Mouse (Mus musculus) stomach, embryonic 16.5 days (tissue): Measurements from ENCODE around the gene Chd3. TPM values are rescaled to one million over a fixed set of nuclear protein-coding genes. Genes with fewer than 3 reads are reported as not detected.

ENCODE experiments used
- ATAC-seq: fragments of 200-750 bp; cut with Nextera tagmentation; 2 replicates; pipeline ENCODE4 v1.8.0; 2017; ENCODE audit warnings: moderate number of reproducible peaks, moderate TSS enrichment; ENCODE audit not compliant: insufficient read depth, low FRiP score
- H3K27ac ChIP-seq: fragments of 300-500 bp; sonication (generic); 2 replicates; pipeline ENCODE4 v1.5.1; 2014; ENCODE audit warnings: low read length
- H3K27me3 ChIP-seq: fragments of 300-500 bp; sonication (generic); 2 replicates; pipeline ENCODE4 v1.6.1; 2014; ENCODE audit warnings: low read length, control low read depth, mixed read lengths; ENCODE audit not compliant: control insufficient read depth, insufficient read depth
- H3K36me3 ChIP-seq: fragments of 300-500 bp; sonication (generic); 2 replicates; pipeline ENCODE4 v1.6.1; 2014; ENCODE audit warnings: low read length; ENCODE audit not compliant: control insufficient read depth, insufficient read depth
- H3K4me1 ChIP-seq: fragments of 300-500 bp; sonication (generic); 2 replicates; pipeline ENCODE4 v1.6.1; 2014; ENCODE audit warnings: low read length, control low read depth, mixed read lengths; ENCODE audit not compliant: control insufficient read depth, insufficient read depth
- H3K4me2 ChIP-seq: fragments of 300-500 bp; sonication (generic); 2 replicates; pipeline ENCODE4 v1.6.1; 2014; ENCODE audit warnings: low read depth, low read length, mixed read lengths
- H3K4me3 ChIP-seq: fragments of 300-500 bp; sonication (generic); replicated peaks from 2 replicates; pipeline ENCODE4 v1.5.1; 2014; ENCODE audit warnings: mild to moderate bottlenecking, low read length
- H3K9ac ChIP-seq: fragments of 300-500 bp; sonication (generic); 2 replicates; pipeline ENCODE4 v1.6.1; 2014; ENCODE audit warnings: low read length
- H3K9me3 ChIP-seq: fragments of 300-500 bp; sonication (generic); replicated peaks from 2 replicates; pipeline ENCODE4 v1.6.1; 2016; ENCODE audit warnings: low read length, control low read depth; ENCODE audit not compliant: control insufficient read depth
- WGBS: fragments of 180-500 bp; shearing (Covaris S2); extraction: QIAGEN DNeasy Blood & Tissue Kit; methylation state at CpG from one replicate; pipeline ENCODE4 v1.1.7; 2014; 5-methylcytosine and 5-hydroxymethylcytosine counted together
- polyA plus RNA-seq: library from polyadenylated mRNA; unstranded; fragments of >200 nt; fragmentation: Nextera tagmentation; extraction: Ambion mirVana; gene quantifications from 2 replicates; pipeline ENCODE4 v1.2.1, GENCODE M21; 2015

Gene Chd3
- polyA plus RNA-seq, 1 experiment from 2014 or later: 55.4 TPM

GRCm38 (mm10) chr11:69369990-69370816 lies 997 bp upstream of the Chd3 start:
- peak overlapping the region; percentile 100 for H3K27ac ChIP-seq
- H3K27me3 ChIP-seq: no peaks in the 10 kb centered on the region
- H3K9ac ChIP-seq: peak overlapping the region; percentile 99; the same call in 1 of the 2 replicates
- no peak for ATAC-seq
- peak overlapping the region; percentile 95 for H3K4me2 ChIP-seq
- peak overlapping the region; percentile 85 for H3K4me3 ChIP-seq
- H3K9me3 ChIP-seq: no peaks in the 10 kb centered on the region
- H3K4me1 ChIP-seq: peaks cover 43% of the 10 kb centered on the region
- no peaks in the 10 kb centered on the region for H3K36me3 ChIP-seq
- WGBS: 13% methylated on average over 2 of the region's 2 CpGs

GRCm38 (mm10) chr11:69368356-69369214 lies 621 bp downstream of the Chd3 start:
- under 1% methylated on average over 80 of the region's 106 CpGs for WGBS
- peak overlapping the region; percentile 95 for H3K4me2 ChIP-seq
- no peaks in the 10 kb centered on the region for H3K27me3 ChIP-seq
- H3K4me1 ChIP-seq: peaks cover 58% of the 10 kb centered on the region
- H3K36me3 ChIP-seq: no peaks in the 10 kb centered on the region
- peak overlapping the region; percentile 99 for H3K9ac ChIP-seq
- H3K27ac ChIP-seq: peak overlapping the region; percentile 100
- ATAC-seq: no peak
- H3K4me3 ChIP-seq: peak overlapping the region; percentile 85
- no peaks in the 10 kb centered on the region for H3K9me3 ChIP-seq

- under 1% methylated on average over 22 of the region's 22 CpGs for WGBS
- Histone ChIP-seq H3K4me1 (peaks cover 52% of the 10 kb centered on the region), H3K27me3 (no peaks in the 10 kb centered on the region), H3K27ac (peak overlapping the region; percentile 100), H3K4me2 (peak overlapping the region; percentile 95), H3K36me3 (peaks cover 5% of the 10 kb centered on the region; the same call in 1 of the 2 replicates), H3K4me3 (peak overlapping the region; percentile 85), H3K9me3 (no peaks in the 10 kb centered on the region), H3K9ac (peak overlapping the region; percentile 99)
- no peak for ATAC-seq
Measured at GRCm38 (mm10) chr11:69367616-69368355, 1.4 kb downstream of the Chd3 start.

- H3K4me2 ChIP-seq: peak overlapping the region; percentile 95
- ATAC-seq: no peak
- no peaks in the 10 kb centered on the region for H3K9me3 ChIP-seq
- peak overlapping the region; percentile 85 for H3K4me3 ChIP-seq
- H3K27me3 ChIP-seq: no peaks in the 10 kb centered on the region
- WGBS: under 1% methylated on average over 22 of the region's 22 CpGs
- peak overlapping the region; percentile 100 for H3K27ac ChIP-seq
- peaks cover 44% of the 10 kb centered on the region for H3K4me1 ChIP-seq
- H3K36me3 ChIP-seq: peaks cover 9% of the 10 kb centered on the region; the same call in 1 of the 2 replicates
- peak overlapping the region; percentile 99 for H3K9ac ChIP-seq
Measured at GRCm38 (mm10) chr11:69366855-69367615, 2.2 kb downstream of the Chd3 start.

GRCm38 (mm10) chr11:69366157-69366854 lies 2.9 kb downstream of the Chd3 start:
- Histone ChIP-seq H3K4me3 (peak overlapping the region; percentile 85), H3K27me3 (no peaks in the 10 kb centered on the region), H3K4me2 (peak overlapping the region; percentile 95), H3K9ac (peak overlapping the region; percentile 84), H3K4me1 (peaks cover 37% of the 10 kb centered on the region), H3K9me3 (no peaks in the 10 kb centered on the region), H3K27ac (peak overlapping the region; percentile 100), H3K36me3 (peaks cover 14% of the 10 kb centered on the region; the same call in 1 of the 2 replicates)
- WGBS: under 1% methylated on average over 26 of the region's 26 CpGs
- peak; percentile 87 for ATAC-seq

- H3K9me3 ChIP-seq: no peaks in the 10 kb centered on the region
- H3K27ac ChIP-seq: peak overlapping the region; percentile 100
- H3K27me3 ChIP-seq: no peaks in the 10 kb centered on the region
- 16% methylated on average over 6 of the region's 6 CpGs for WGBS
- H3K9ac ChIP-seq: peak overlapping the region; percentile 84
- peak; percentile 28; the same call in 1 of the 2 replicates for ATAC-seq
- H3K4me1 ChIP-seq: peaks cover 31% of the 10 kb centered on the region
- H3K36me3 ChIP-seq: peaks cover 19% of the 10 kb centered on the region; the same call in 1 of the 2 replicates
- peak overlapping the region; percentile 85 for H3K4me3 ChIP-seq
- H3K4me2 ChIP-seq: peak overlapping the region; percentile 95
Measured at GRCm38 (mm10) chr11:69365722-69366121, 3.5 kb downstream of the Chd3 start.

- H3K4me3 ChIP-seq: peak overlapping the region; percentile 85
- peak overlapping the region; percentile 84 for H3K9ac ChIP-seq
- 6% methylated on average over 6 of the region's 6 CpGs for WGBS
Measured at GRCm38 (mm10) chr11:69364910-69365309, 4.3 kb downstream of the Chd3 start.

More at GRCm38 (mm10) chr11:69364910-69365309, 4.3 kb downstream of the Chd3 start:
- no peaks in the 10 kb centered on the region for H3K9me3 ChIP-seq
- peak overlapping the region; percentile 95 for H3K4me2 ChIP-seq
- H3K4me1 ChIP-seq: peaks cover 28% of the 10 kb centered on the region
- ATAC-seq: peak; percentile 46
- H3K27me3 ChIP-seq: no peaks in the 10 kb centered on the region
- H3K36me3 ChIP-seq: peaks cover 27% of the 10 kb centered on the region; the same call in 1 of the 2 replicates
- H3K27ac ChIP-seq: peak overlapping the region; percentile 100
